Mouse (Mus musculus): ENCODE data around the gene Ikzf4.

- no peak for TF ChIP-seq CTCF (IDR thresholded peaks at IDR 0.05; ENCODE audit: extremely low read depth, insufficient read depth, low read length)
- TF ChIP-seq POLR2A (IDR thresholded peaks at IDR 0.05; ENCODE audit: extremely low read depth, insufficient read depth, low read length): no peak
These were observed 54.4 kb downstream of the Ikzf4 start for GRCm38 (mm10) chr10:128591436-128591835.
